Mouse (Mus musculus): ENCODE data around the gene Tmc8. TPM values are rescaled to one million over a fixed set of nuclear protein-coding genes. Genes with fewer than 3 reads are reported as not detected.
"Not testable (repeated sequence)": the region's sequence is repeated elsewhere in the genome, so short reads cannot be mapped to it uniquely, and the experiment has no call there.

Gene Tmc8
- polyA plus RNA-seq, 1 experiment from 2014 or later: 3.7 TPM

DNA sequence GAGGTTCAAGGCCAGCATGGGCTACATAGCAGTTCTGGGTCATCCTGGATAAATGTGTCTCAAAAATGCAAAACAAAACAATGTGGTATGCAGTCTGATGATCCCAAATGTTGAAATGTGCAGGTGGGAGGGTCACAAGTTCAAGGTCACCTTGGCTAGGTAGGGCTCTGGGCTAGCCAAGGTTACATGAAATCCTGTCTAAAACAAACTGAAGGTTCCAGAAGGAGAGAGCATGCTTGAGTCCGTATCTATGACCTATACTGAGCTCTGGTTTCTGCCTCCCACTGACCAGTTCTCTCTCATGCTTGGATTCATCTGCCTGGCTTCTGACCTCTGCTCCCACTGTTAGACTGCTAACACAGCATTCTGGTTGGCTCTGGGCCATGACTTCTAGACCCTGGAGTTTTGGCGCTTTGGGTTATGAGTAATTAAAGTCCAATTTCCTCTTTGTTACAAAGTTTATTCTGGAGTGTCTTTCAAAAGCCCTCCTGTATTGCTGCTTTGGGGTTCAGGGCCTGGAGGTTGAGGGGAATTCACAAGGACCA lies 47.9 kb downstream of the Tmc8 start:
- H3K9ac ChIP-seq (ENCODE audit: low read length): no peak overlapping the region
- no peak overlapping the region for H3K4me2 ChIP-seq (ENCODE audit: low read depth, low read length)
- H3K4me1 ChIP-seq (ENCODE audit: control insufficient read depth, insufficient read depth, low read length): peaks cover 59% of the 10 kb centered on the region
- peak overlapping the region; percentile 94 for H3K27ac ChIP-seq (ENCODE audit: low read length)
- H3K9me3 ChIP-seq (replicated peaks; ENCODE audit: control insufficient read depth, low read length): no peaks in the 10 kb centered on the region
- ATAC-seq (ENCODE audit: insufficient read depth, low FRiP score): no peak
- H3K36me3 ChIP-seq (ENCODE audit: control insufficient read depth, insufficient read depth, low read length): no peaks in the 10 kb centered on the region
- H3K27me3 ChIP-seq (ENCODE audit: control insufficient read depth, insufficient read depth, low read length): no peaks in the 10 kb centered on the region
- no peak overlapping the region for H3K4me3 ChIP-seq (replicated peaks; ENCODE audit: low read length)
- WGBS: 45% methylated on average over 2 of the region's 2 CpGs

DNA sequence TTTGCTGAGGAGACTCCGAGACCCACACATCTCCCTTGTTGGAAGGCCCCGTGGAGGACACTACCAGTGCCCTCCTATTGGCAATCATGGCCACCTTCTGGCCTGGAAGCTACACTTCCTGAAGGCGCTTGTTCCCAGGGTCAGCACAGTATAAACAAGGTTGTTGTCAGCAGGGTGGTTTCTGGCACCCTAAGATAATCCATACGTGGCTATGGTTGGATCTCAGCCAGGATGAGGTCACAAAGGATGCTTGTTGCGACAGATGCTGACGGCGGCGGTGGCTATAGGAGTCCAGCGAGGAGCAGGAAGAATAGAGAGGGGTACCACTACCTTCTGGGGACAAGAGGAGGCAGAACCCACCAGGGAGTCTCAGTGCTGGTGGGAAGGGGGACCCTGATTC lies 48.5 kb downstream of the Tmc8 start:
- Histone ChIP-seq H3K9me3 (replicated peaks; ENCODE audit: control insufficient read depth, low read length) (no peaks in the 10 kb centered on the region), H3K27me3 (ENCODE audit: control insufficient read depth, insufficient read depth, low read length) (no peaks in the 10 kb centered on the region), H3K36me3 (ENCODE audit: control insufficient read depth, insufficient read depth, low read length) (no peaks in the 10 kb centered on the region), H3K9ac (ENCODE audit: low read length) (0 out of 2 replicates have a peak overlapping the region, but pooled peaks have one; percentile 8), H3K27ac (ENCODE audit: low read length) (peak overlapping the region; percentile 94), H3K4me3 (replicated peaks; ENCODE audit: low read length) (no peak overlapping the region), H3K4me1 (ENCODE audit: control insufficient read depth, insufficient read depth, low read length) (peaks cover 52% of the 10 kb centered on the region), H3K4me2 (ENCODE audit: low read depth, low read length) (no peak overlapping the region)
- no peak for ATAC-seq (ENCODE audit: insufficient read depth, low FRiP score)
- WGBS: 64% methylated on average over 9 of the region's 9 CpGs

DNA sequence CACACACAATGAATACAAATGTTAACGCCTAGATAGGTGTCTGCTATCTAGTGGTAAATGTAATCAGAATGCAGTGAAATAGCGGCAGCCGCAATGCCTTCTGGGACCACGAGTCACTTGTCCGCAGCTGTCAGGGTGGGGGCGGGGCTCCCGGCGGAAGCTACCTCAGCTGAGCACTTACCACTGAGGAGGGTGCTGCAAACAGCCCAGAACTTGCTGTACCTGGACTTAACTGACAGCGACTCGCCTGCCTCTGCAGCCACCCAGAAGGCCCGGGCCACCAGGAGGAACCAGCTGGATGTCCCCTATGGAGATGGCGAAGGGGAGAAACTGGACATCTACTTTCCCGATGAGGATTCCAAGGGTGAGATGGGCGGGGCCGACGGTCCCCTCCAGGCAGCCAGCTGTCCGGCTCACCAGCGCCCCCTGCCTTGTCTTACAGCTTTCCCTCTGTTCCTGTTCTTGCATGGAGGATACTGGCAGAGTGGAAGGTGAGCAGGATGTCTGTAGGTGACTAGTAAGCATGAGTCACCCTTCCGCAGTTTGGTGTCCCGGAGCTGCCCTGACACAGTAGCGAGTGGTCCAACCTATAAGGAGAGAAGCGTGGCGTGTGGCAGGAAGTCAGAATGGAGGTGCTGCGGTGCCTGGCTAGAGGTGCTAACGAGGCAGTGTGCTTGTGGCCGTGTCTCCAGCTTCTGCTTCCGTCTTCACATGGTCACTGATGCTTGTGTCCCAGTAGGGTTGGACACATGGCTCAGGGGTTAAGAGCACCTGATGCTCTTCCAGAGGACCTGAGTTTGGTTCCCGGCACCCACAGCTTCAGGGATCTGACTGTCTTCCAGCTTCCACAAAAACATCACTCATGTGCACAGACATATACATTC lies 50.5 kb downstream of the Tmc8 start:
- 0 out of 2 replicates have a peak, but pooled peaks have one; percentile 19 for ATAC-seq (ENCODE audit: insufficient read depth, low FRiP score)
- peak overlapping the region; percentile 38 for H3K4me2 ChIP-seq (ENCODE audit: low read depth, low read length)
- H3K4me3 ChIP-seq (replicated peaks; ENCODE audit: low read length): peak overlapping the region; percentile 33
- H3K27ac ChIP-seq (ENCODE audit: low read length): no peak overlapping the region
- peaks cover 40% of the 10 kb centered on the region for H3K4me1 ChIP-seq (ENCODE audit: control insufficient read depth, insufficient read depth, low read length)
- no peaks in the 10 kb centered on the region for H3K9me3 ChIP-seq (replicated peaks; ENCODE audit: control insufficient read depth, low read length)
- WGBS: 23% methylated on average over 28 of the region's 28 CpGs
- no peaks in the 10 kb centered on the region for H3K27me3 ChIP-seq (ENCODE audit: control insufficient read depth, insufficient read depth, low read length)
- H3K9ac ChIP-seq (ENCODE audit: low read length): no peak overlapping the region
- H3K36me3 ChIP-seq (ENCODE audit: control insufficient read depth, insufficient read depth, low read length): no peaks in the 10 kb centered on the region

DNA sequence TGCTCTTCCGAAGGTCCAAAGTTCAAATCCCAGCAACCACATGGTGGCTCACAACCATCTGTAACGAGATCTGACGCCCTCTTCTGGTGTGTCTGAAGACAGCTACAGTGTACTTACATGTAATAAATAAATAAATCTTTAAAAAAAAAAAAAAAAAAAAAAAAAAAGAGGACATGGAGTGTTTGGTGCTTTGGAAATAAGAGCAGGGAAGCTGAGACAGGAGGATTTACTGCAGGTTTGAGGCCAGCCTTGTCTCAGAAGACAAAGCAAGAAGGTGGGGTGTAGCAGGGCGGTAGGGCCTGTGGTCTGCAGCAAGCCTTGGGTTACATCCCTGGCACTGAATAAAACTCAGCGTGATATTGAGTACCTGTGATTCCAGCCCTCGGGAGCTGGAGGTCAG lies 51.6 kb downstream of the Tmc8 start:
- H3K27me3 ChIP-seq (ENCODE audit: control insufficient read depth, insufficient read depth, low read length); H3K27ac ChIP-seq (ENCODE audit: low read length); H3K9ac ChIP-seq (ENCODE audit: low read length); H3K9me3 ChIP-seq (replicated peaks; ENCODE audit: control insufficient read depth, low read length); H3K4me3 ChIP-seq (replicated peaks; ENCODE audit: low read length); H3K36me3 ChIP-seq (ENCODE audit: control insufficient read depth, insufficient read depth, low read length); ATAC-seq (ENCODE audit: insufficient read depth, low FRiP score); H3K4me2 ChIP-seq (ENCODE audit: low read depth, low read length): not testable (repeated sequence)
- peaks cover 34% of the 10 kb centered on the region for H3K4me1 ChIP-seq (ENCODE audit: control insufficient read depth, insufficient read depth, low read length)
- 93% methylated on average over 4 of the region's 6 CpGs for WGBS

DNA sequence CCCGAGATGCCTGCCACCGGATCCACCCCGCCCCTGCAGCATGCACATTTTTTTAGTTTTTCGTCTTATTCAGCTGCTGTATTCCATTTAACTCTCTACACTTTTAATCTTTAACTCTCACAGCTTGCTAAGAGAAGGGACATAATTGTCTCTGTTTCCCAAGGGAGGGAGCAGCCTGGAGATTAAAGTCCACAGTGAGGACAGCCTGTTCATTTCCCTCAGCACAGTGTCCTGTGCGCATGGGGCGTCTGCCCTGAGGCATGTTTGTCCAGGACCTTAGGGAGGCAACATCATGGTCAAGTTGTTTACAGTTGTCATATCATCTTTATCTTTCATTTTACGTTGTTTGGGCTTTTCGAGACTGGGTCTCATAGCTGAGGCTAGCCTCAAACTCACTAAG lies 52.2 kb downstream of the Tmc8 start:
- H3K27ac ChIP-seq (ENCODE audit: low read length): no peak overlapping the region; the same call in 1 of the 2 replicates
- no peak overlapping the region for H3K4me2 ChIP-seq (ENCODE audit: low read depth, low read length)
- 75% methylated on average over 8 of the region's 8 CpGs for WGBS
- no peak for ATAC-seq (ENCODE audit: insufficient read depth, low FRiP score)
- no peak overlapping the region for H3K4me3 ChIP-seq (replicated peaks; ENCODE audit: low read length)
- no peaks in the 10 kb centered on the region for H3K36me3 ChIP-seq (ENCODE audit: control insufficient read depth, insufficient read depth, low read length)
- H3K4me1 ChIP-seq (ENCODE audit: control insufficient read depth, insufficient read depth, low read length): peaks cover 28% of the 10 kb centered on the region
- no peak overlapping the region for H3K9ac ChIP-seq (ENCODE audit: low read length)
- H3K27me3 ChIP-seq (ENCODE audit: control insufficient read depth, insufficient read depth, low read length): no peaks in the 10 kb centered on the region
- H3K9me3 ChIP-seq (replicated peaks; ENCODE audit: control insufficient read depth, low read length): no peaks in the 10 kb centered on the region

DNA sequence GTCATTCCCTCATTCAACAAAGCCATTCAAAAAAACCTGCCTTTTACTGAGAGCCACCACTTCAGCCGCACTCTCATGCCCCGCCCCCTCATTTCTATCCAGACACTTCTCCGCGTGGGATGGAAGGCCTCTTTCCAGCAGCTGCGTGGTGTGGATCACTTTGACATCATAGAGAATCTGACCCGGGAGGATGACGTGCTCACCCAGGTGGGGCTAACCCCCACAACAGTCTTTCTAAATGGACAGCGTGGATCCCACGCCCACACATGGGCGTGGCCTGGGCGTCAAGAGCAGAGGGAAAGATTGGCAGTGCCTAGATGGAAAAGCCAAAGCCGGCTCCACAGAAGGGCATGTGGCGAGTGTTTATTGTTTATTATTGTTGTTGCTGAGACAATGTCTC lies 54.4 kb downstream of the Tmc8 start:
- Histone ChIP-seq H3K4me1 (ENCODE audit: control insufficient read depth, insufficient read depth, low read length) (peaks cover 9% of the 10 kb centered on the region), H3K27me3 (ENCODE audit: control insufficient read depth, insufficient read depth, low read length) (no peaks in the 10 kb centered on the region), H3K36me3 (ENCODE audit: control insufficient read depth, insufficient read depth, low read length) (no peaks in the 10 kb centered on the region), H3K9ac (ENCODE audit: low read length) (no peak overlapping the region), H3K27ac (ENCODE audit: low read length) (no peak overlapping the region), H3K4me2 (ENCODE audit: low read depth, low read length) (peak overlapping the region; percentile 27; the same call in 1 of the 2 replicates), H3K9me3 (replicated peaks; ENCODE audit: control insufficient read depth, low read length) (no peaks in the 10 kb centered on the region), H3K4me3 (replicated peaks; ENCODE audit: low read length) (no peak overlapping the region)
- no peak for ATAC-seq (ENCODE audit: insufficient read depth, low FRiP score)
- WGBS: 27% methylated on average over 13 of the region's 13 CpGs

DNA sequence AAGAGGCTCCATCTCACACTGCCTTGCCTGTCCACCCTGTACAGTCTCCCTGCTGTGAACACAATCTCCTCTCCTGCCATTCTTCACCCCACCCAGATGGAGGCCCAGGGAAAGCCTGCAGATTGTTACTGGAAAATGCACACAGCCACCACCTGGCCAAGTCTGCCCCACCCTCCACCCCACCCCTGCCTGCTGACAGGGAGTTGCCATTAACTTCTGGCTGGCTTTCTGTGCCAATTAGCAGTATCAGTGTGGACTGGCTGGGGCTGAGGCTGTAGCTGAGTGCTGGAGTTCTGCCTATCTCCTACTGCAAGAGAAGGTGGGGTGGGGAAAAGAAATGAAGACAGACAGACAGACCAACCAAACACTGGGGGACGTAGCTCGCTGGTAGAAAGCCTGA lies 56.7 kb downstream of the Tmc8 start:
- peak overlapping the region; percentile 80 for H3K27ac ChIP-seq (ENCODE audit: low read length)
- H3K4me2 ChIP-seq (ENCODE audit: low read depth, low read length): no peak overlapping the region
- no peaks in the 10 kb centered on the region for H3K9me3 ChIP-seq (replicated peaks; ENCODE audit: control insufficient read depth, low read length)
- peaks cover 5% of the 10 kb centered on the region for H3K4me1 ChIP-seq (ENCODE audit: control insufficient read depth, insufficient read depth, low read length)
- H3K9ac ChIP-seq (ENCODE audit: low read length): no peak overlapping the region
- no peaks in the 10 kb centered on the region for H3K27me3 ChIP-seq (ENCODE audit: control insufficient read depth, insufficient read depth, low read length)
- 38% methylated on average over 2 of the region's 2 CpGs for WGBS
- ATAC-seq (ENCODE audit: insufficient read depth, low FRiP score): peak; percentile 92
- no peaks in the 10 kb centered on the region for H3K36me3 ChIP-seq (ENCODE audit: control insufficient read depth, insufficient read depth, low read length)
- H3K4me3 ChIP-seq (replicated peaks; ENCODE audit: low read length): no peak overlapping the region

DNA sequence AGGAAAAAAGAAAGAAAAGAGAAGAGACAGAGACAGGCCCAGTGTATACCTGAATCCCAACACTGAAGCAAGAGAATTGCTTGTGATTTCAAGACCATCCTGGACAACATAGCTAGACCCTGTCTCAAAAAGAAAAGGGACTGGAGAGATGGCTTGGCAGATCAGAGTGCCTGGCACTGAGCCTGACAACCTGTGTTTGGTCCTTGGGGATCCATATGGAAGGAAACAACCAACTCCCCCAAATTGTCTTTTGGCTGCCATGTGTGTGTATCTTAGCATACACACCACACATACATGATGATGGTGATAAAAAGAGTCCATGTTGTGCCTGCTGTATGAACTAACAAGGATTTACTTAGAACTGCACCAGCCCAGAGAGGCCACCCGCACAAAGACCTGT lies 57.1 kb downstream of the Tmc8 start:
- Histone ChIP-seq H3K9me3 (replicated peaks; ENCODE audit: control insufficient read depth, low read length) (no peaks in the 10 kb centered on the region), H3K9ac (ENCODE audit: low read length) (no peak overlapping the region), H3K36me3 (ENCODE audit: control insufficient read depth, insufficient read depth, low read length) (no peaks in the 10 kb centered on the region), H3K4me2 (ENCODE audit: low read depth, low read length) (no peak overlapping the region), H3K27ac (ENCODE audit: low read length) (peak overlapping the region; percentile 80), H3K27me3 (ENCODE audit: control insufficient read depth, insufficient read depth, low read length) (no peaks in the 10 kb centered on the region), H3K4me3 (replicated peaks; ENCODE audit: low read length) (no peak overlapping the region), H3K4me1 (ENCODE audit: control insufficient read depth, insufficient read depth, low read length) (peaks cover 5% of the 10 kb centered on the region)
- no peak for ATAC-seq (ENCODE audit: insufficient read depth, low FRiP score)
- 75% methylated on average over 1 of the region's 1 CpGs for WGBS

DNA sequence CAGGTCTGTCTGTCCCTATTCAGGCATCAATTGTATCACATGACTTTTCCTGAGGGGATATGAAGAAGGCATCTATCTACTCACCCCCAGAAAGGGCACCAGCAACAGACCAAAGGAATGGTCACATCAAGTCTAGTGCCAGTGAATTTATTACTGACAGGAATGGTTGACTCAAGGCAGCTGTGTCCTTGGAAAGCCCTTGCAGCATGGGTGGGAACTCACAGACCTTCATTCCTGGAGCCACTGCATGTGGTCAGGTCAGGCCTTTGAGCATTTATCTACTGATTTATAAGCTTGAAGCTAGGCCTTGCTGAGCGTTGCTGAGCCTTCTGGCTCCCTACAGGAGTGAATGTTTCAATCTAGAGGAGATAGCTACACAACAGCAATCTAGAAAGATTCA lies 59.0 kb downstream of the Tmc8 start:
- no peak overlapping the region for H3K27ac ChIP-seq (ENCODE audit: low read length)
- no peaks in the 10 kb centered on the region for H3K27me3 ChIP-seq (ENCODE audit: control insufficient read depth, insufficient read depth, low read length)
- no peaks in the 10 kb centered on the region for H3K36me3 ChIP-seq (ENCODE audit: control insufficient read depth, insufficient read depth, low read length)
- H3K9ac ChIP-seq (ENCODE audit: low read length): no peak overlapping the region
- H3K9me3 ChIP-seq (replicated peaks; ENCODE audit: control insufficient read depth, low read length): no peaks in the 10 kb centered on the region
- peaks cover 5% of the 10 kb centered on the region for H3K4me1 ChIP-seq (ENCODE audit: control insufficient read depth, insufficient read depth, low read length)
- H3K4me2 ChIP-seq (ENCODE audit: low read depth, low read length): no peak overlapping the region
- WGBS: 26% methylated on average over 1 of the region's 1 CpGs
- no peak overlapping the region for H3K4me3 ChIP-seq (replicated peaks; ENCODE audit: low read length)
- no peak for ATAC-seq (ENCODE audit: insufficient read depth, low FRiP score)

Data from stomach, embryonic 16.5 days (tissue).